Mouse (Mus musculus) intestine, embryonic 14.5 days (tissue): ENCODE results near the gene Lamb3. TPM values are rescaled to one million over a fixed set of nuclear protein-coding genes. Genes with fewer than 3 reads are reported as not detected.

Experiments
- ATAC-seq: fragments of 200-750 bp; cut with Nextera tagmentation; replicated peaks from 2 replicates; pipeline ENCODE4 v1.8.0; 2017; ENCODE audit warnings: low read depth, moderate number of reproducible peaks, moderate TSS enrichment, moderate library complexity; ENCODE audit not compliant: low FRiP score, low TSS enrichment
- DNase-seq: peaks from one replicate; pipeline ENCODE4 v3.0.0-alpha.2; 2018; ENCODE audit warnings: low spot score
- H3K27ac ChIP-seq: fragments of 300-500 bp; sonication (generic); 2 replicates; pipeline ENCODE4 v1.5.1; 2014; ENCODE audit warnings: low read depth, mild to moderate bottlenecking, control low read depth
- H3K27me3 ChIP-seq: fragments of 300-500 bp; sonication (generic); replicated peaks from 2 replicates; pipeline ENCODE4 v1.6.1; 2014; ENCODE audit warnings: low read length, control low read depth; ENCODE audit not compliant: control insufficient read depth, insufficient read depth
- H3K36me3 ChIP-seq: fragments of 300-500 bp; sonication (generic); 2 replicates; pipeline ENCODE4 v1.6.1; 2014; ENCODE audit warnings: low read length, control low read depth; ENCODE audit not compliant: control insufficient read depth, insufficient read depth
- H3K4me1 ChIP-seq: fragments of 300-500 bp; sonication (generic); replicated peaks from 2 replicates; pipeline ENCODE4 v1.6.1; 2014; ENCODE audit warnings: low read length, control low read depth, mixed read lengths; ENCODE audit not compliant: control insufficient read depth, insufficient read depth
- H3K4me2 ChIP-seq: fragments of 300-500 bp; sonication (generic); 2 replicates; pipeline ENCODE4 v1.6.1; 2014; ENCODE audit warnings: low read length
- H3K4me3 ChIP-seq: fragments of 300-500 bp; sonication (generic); 2 replicates; pipeline ENCODE4 v1.5.1; 2014; ENCODE audit warnings: low read depth, low read length, control low read depth, mixed read lengths
- H3K9ac ChIP-seq: fragments of 300-500 bp; sonication (generic); 2 replicates; pipeline ENCODE4 v1.6.1; 2014; ENCODE audit warnings: mild to moderate bottlenecking, low read length
- H3K9me3 ChIP-seq: fragments of 300-500 bp; sonication (generic); 2 replicates; pipeline ENCODE4 v1.6.1; 2016; ENCODE audit warnings: low read length, control low read depth; ENCODE audit not compliant: control insufficient read depth
- WGBS: fragments of 180-500 bp; shearing (Covaris S2); extraction: QIAGEN DNeasy Blood & Tissue Kit; methylation state at CpG from one replicate; pipeline ENCODE4 v1.1.7; 2014; 5-methylcytosine and 5-hydroxymethylcytosine counted together
- polyA plus RNA-seq: library from polyadenylated mRNA; unstranded; fragments of >200 nt; fragmentation: Nextera tagmentation; extraction: Ambion mirVana; gene quantifications from 2 replicates; pipeline ENCODE4 v1.2.1, GENCODE M21; 2014

The Lamb3 gene
- polyA plus RNA-seq, 1 experiment from 2014 or later = 4.0 TPM

- ATAC-seq (peak; percentile 80), DNase-seq (peak; percentile 86)
- no peaks in the 10 kb centered on the region for H3K9me3 ChIP-seq
- H3K9ac ChIP-seq = peak overlapping the region; percentile 32
- peak overlapping the region; percentile 66 for H3K4me2 ChIP-seq
- no peaks in the 10 kb centered on the region for H3K27me3 ChIP-seq
- under 1% methylated on average over 8 of the region's 8 CpGs for WGBS
- no peaks in the 10 kb centered on the region for H3K36me3 ChIP-seq
- peak overlapping the region; percentile 64 for H3K27ac ChIP-seq
- peak overlapping the region; percentile 36 for H3K4me3 ChIP-seq
- H3K4me1 ChIP-seq = peaks cover 18% of the 10 kb centered on the region
Observed at GRCm38 (mm10) chr1:193382435-193382834, 174.9 kb downstream of the Lamb3 start.

- H3K27ac ChIP-seq = peak overlapping the region; percentile 64; the same call in 1 of the 2 replicates
- WGBS = 7% methylated on average over 8 of the region's 8 CpGs
- peak overlapping the region; percentile 36 for H3K4me3 ChIP-seq
Observed at GRCm38 (mm10) chr1:193382841-193383462, 175.5 kb downstream of the Lamb3 start.

DNA sequence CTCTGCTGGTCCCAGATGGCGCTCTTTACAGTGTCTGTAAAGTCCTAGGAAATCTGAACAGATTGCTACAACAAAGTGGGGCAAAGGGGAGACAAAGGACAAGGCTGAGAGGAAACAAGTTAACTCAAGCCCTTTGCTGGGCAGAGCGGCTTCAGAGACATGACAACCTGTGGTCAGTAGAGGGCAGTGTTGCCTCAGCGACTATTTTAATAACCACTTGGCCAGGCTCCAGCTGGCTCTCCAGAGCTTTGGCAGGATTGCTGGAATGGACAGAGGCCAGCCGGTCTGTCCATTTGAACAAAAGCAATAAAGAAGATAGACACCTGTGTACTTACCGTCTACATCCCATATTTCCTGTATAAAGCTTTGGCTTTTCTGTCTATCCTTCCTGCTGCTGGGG lies 178.6 kb downstream of the Lamb3 start:
- Histone ChIP-seq H3K36me3 (no peaks in the 10 kb centered on the region), H3K27me3 (no peaks in the 10 kb centered on the region), H3K9ac (no peak overlapping the region), H3K9me3 (no peaks in the 10 kb centered on the region), H3K27ac (peak overlapping the region; percentile 39), H3K4me2 (no peak overlapping the region), H3K4me1 (peaks cover 36% of the 10 kb centered on the region), H3K4me3 (no peak overlapping the region)
- peak; percentile 96 for DNase-seq
- ATAC-seq = peak; percentile 43
- 0% methylated on average over 5 of the region's 5 CpGs for WGBS

More at GRCm38 (mm10) chr1:193382841-193383462, 175.5 kb downstream of the Lamb3 start:
- peak overlapping the region; percentile 32 for H3K9ac ChIP-seq
- H3K4me1 ChIP-seq = peaks cover 18% of the 10 kb centered on the region
- H3K27me3 ChIP-seq = no peaks in the 10 kb centered on the region
- ATAC-seq (peak; percentile 64), DNase-seq (peak; percentile 79)
- no peaks in the 10 kb centered on the region for H3K36me3 ChIP-seq
- H3K4me2 ChIP-seq = peak overlapping the region; percentile 66
- H3K9me3 ChIP-seq = no peaks in the 10 kb centered on the region

DNA sequence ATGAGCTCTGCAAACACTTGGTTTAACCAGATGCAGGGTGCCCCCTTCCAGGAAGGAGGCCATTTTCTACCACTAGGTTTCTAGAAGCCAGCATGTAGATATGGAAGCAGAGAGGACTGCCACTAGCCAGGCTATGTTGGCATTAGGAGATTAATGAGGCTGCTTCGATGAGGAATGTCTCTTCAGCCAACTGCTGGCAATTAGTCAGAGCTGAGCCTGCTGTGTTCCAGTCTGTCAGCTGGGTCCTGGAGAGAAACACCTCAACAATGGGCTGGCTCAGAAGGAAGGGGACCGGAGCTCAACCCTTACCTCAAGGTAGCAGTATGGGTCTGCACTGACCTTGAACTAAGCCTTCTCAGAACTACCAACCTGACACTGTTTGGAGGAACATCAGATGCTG lies 179.7 kb downstream of the Lamb3 start:
- Histone ChIP-seq H3K9ac (no peak overlapping the region), H3K4me3 (no peak overlapping the region), H3K9me3 (no peaks in the 10 kb centered on the region), H3K27me3 (no peaks in the 10 kb centered on the region), H3K27ac (no peak overlapping the region), H3K4me2 (no peak overlapping the region), H3K36me3 (no peaks in the 10 kb centered on the region), H3K4me1 (peaks cover 29% of the 10 kb centered on the region)
- DNase-seq (no peak), ATAC-seq (no peak)
- 60% methylated on average over 2 of the region's 2 CpGs for WGBS

DNA sequence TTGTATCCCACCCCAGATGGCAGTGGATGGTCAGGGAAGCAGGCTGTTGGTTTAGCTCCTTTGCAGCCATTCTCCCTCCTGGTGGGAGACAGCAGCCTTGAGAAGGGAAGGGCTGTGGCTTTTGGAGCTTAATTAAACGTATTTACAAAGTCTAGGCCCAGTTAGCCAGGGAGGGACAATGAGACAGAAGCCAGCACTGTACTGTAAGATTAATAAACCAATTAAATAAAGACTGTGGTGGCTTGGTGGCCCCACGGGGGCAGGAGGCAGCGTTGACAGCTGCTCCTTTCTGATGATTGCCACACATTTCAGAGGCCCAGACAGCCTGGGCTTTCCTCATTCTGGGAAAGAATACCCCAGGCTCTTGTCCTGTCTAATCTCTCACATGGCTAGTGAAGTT lies 182.0 kb downstream of the Lamb3 start:
- Histone ChIP-seq H3K27ac (no peak overlapping the region), H3K27me3 (no peaks in the 10 kb centered on the region), H3K4me2 (no peak overlapping the region), H3K9ac (no peak overlapping the region), H3K4me3 (no peak overlapping the region), H3K9me3 (no peaks in the 10 kb centered on the region), H3K4me1 (peaks cover 29% of the 10 kb centered on the region), H3K36me3 (no peaks in the 10 kb centered on the region)
- 23% methylated on average over 3 of the region's 3 CpGs for WGBS
- no peak for ATAC-seq
- no peak for DNase-seq

GRCm38 (mm10) chr1:193390004-193390403 lies 182.5 kb downstream of the Lamb3 start:
- Histone ChIP-seq H3K27me3 (no peaks in the 10 kb centered on the region), H3K4me2 (no peak overlapping the region), H3K27ac (no peak overlapping the region), H3K9ac (no peak overlapping the region), H3K9me3 (no peaks in the 10 kb centered on the region), H3K36me3 (no peaks in the 10 kb centered on the region), H3K4me1 (peaks cover 29% of the 10 kb centered on the region), H3K4me3 (no peak overlapping the region)
- 48% methylated on average over 12 of the region's 12 CpGs for WGBS
- no peak for ATAC-seq
- DNase-seq = no peak

DNA sequence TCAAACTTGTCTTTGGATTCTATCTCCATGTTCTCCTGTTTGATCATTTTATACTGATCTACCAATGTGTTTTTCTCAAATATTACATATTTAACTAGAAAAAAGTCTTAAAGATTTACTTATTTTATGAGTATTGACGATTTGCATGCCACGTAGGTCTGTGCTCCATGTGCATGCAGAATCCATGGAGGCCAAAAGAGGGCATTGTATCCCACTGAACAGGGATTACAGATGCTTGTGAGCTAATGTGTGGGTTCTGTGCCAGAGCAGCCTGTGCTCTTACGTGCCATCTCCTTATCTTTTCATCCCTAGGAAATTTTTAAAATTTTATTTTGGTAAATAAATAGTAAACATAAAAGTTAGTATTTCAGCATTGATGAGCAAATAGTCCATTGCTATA lies 184.8 kb downstream of the Lamb3 start:
- H3K36me3 ChIP-seq = no peaks in the 10 kb centered on the region
- H3K9me3 ChIP-seq = no peaks in the 10 kb centered on the region
- H3K4me3 ChIP-seq = no peak overlapping the region
- no peak overlapping the region for H3K9ac ChIP-seq
- DNase-seq (no peak), ATAC-seq (no peak)
- 92% methylated on average over 3 of the region's 3 CpGs for WGBS
- no peaks in the 10 kb centered on the region for H3K27me3 ChIP-seq
- H3K4me2 ChIP-seq = no peak overlapping the region
- H3K27ac ChIP-seq = no peak overlapping the region
- peaks cover 19% of the 10 kb centered on the region for H3K4me1 ChIP-seq

Other genes with a start within 250 kb of the Lamb3 start
- 3.3 and 4.2 TPM in 2 replicates for gene Syt14, start 171.9 kb upstream of the Lamb3 start, polyA plus RNA-seq
- 11.2 and 12.1 TPM in 2 replicates for gene Diexf, start 77.4 kb upstream of the Lamb3 start, polyA plus RNA-seq
- gene Irf6, start 54.6 kb upstream of the Lamb3 start, polyA plus RNA-seq = 69.1 and 71.5 TPM in 2 replicates
- gene A130010J15Rik, start 39.7 kb upstream of the Lamb3 start, polyA plus RNA-seq = 15.6 and 17.1 TPM in 2 replicates
- 3.5 and 3.8 TPM in 2 replicates for gene Traf3ip3, start 6.0 kb upstream of the Lamb3 start, polyA plus RNA-seq
- gene Hsd11b1, start 56.4 kb downstream of the Lamb3 start, polyA plus RNA-seq = 0.36 and 0.87 TPM in 2 replicates
- gene G0s2, start 65.5 kb downstream of the Lamb3 start, polyA plus RNA-seq = 23.3 and 24.3 TPM in 2 replicates
- gene Camk1g, start 162.6 kb downstream of the Lamb3 start, polyA plus RNA-seq = 9.5 and 10.7 TPM in 2 replicates